Mouse (Mus musculus): ENCODE data around the gene Kalrn.

Gene Kalrn

GRCm38 (mm10) chr16:34430131-34430530, 143.2 kb downstream of the Kalrn start:
- no peak for ATAC-seq (ENCODE audit: low TSS enrichment)

DNA sequence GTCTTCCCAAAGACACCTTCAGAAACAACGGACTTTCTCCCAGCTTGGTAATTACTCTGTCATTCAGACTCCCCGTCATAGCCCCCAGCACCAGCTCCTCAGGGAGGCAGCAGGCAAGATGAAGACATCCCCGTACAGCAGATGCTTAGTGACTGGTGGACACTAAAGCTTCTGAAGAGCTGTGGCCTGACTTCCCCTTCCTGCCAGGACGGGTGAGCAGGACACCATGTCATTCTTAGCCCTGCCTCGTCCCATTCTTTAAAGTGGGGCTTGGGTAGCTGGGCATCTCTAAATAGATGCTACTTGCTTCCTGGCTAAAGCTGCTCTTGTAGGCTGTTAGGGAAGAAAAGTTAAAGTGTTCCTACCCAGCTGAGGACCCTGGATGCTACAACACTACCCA, 145.7 kb downstream of the Kalrn start:
- no peak for ATAC-seq (ENCODE audit: low TSS enrichment)

- peak; percentile 41 for ATAC-seq (ENCODE audit: low TSS enrichment)
Measured at GRCm38 (mm10) chr16:34421473-34421872, 151.9 kb downstream of the Kalrn start.

DNA sequence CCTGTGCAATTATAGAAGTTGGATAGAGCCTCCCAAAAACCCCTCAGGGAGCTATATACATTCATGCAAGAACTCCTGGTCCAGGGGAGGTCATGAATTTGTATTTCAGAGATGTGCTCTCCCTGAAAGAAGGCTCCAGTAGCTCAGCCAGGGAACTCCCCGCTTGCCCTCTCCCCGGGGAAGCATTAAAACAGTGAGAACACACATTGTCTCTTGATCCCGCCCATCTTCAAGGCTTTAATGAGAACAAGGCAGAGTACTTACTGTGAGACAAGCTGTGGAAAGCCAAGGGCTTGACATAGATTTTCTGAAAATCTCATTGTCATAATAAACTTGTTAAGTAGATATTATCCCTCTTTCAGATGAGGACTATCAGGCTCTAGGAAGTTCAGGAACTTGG, 155.4 kb downstream of the Kalrn start:
- no peak for ATAC-seq (ENCODE audit: low TSS enrichment)

GRCm38 (mm10) chr16:34417383-34417782, 155.9 kb downstream of the Kalrn start:
- no peak for ATAC-seq (ENCODE audit: low TSS enrichment)

- ATAC-seq (ENCODE audit: low TSS enrichment), result peak; percentile 80
Measured at GRCm38 (mm10) chr16:34414581-34414980, 158.8 kb downstream of the Kalrn start.

DNA sequence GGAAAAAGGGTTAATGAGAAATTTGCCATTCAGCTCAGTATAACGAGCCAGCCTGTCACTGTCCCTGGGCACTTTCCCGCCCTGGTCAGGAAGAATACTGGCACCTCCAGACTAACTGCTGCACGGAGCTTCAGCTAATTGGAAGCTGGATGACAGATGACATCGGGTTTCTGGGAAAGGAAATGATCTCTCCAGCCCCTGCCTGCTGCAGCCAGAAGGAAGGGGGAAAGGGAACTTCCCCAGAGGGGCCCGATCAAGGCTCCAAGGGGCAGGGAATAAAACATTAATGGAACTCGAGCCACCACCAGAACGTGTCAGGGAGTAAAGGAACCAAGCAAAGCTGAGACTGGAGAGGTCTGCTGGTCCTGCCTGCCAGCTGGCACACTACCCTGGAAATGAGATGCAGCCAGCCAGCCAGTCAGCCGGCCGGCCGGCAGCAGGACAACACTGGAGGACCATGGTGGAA, 159.4 kb downstream of the Kalrn start:
- peak; percentile 38 for ATAC-seq (ENCODE audit: low TSS enrichment)

DNA sequence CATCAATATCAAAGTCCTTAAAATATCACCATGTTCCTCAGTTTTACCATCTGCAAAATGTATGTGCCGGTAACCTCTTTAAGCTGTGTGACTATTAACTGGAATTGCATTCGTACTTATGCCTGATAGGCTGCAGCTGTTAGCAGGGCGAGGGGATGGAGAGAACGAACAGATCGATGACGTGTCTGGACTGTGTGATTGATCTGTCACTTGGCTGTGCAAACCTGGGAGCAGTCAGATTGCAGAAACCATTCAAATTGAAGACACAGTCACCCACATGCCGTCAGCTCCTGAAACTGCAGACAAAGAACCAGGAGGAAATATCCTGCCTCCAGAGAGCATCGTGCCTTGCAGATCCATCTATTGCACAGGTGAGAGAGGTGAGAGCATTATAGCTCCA, 166.3 kb downstream of the Kalrn start:
- no peak for ATAC-seq (ENCODE audit: low TSS enrichment)

DNA sequence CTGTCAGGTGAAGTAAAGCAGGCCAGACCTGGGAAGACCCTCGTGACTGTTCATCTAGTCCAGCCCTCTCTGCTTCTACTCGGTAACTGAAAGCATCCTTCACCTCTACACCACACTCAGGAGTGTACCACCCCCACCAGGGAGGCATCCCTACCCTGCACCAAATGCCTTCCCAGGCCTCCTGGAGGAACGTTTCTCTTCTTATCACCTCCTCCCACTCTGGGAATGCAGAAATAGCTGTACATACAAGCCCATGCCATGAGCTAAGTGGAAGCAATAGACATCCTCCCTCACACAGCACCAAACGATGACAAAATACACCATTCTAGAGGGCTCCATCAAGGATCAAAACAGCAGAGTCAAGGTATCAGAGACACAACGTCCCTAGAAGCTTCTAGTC, 168.2 kb downstream of the Kalrn start:
- ATAC-seq (ENCODE audit: low TSS enrichment), result peak; percentile 86

GRCm38 (mm10) chr16:34401216-34401615, 172.1 kb downstream of the Kalrn start:
- ATAC-seq (ENCODE audit: low TSS enrichment), result no peak

DNA sequence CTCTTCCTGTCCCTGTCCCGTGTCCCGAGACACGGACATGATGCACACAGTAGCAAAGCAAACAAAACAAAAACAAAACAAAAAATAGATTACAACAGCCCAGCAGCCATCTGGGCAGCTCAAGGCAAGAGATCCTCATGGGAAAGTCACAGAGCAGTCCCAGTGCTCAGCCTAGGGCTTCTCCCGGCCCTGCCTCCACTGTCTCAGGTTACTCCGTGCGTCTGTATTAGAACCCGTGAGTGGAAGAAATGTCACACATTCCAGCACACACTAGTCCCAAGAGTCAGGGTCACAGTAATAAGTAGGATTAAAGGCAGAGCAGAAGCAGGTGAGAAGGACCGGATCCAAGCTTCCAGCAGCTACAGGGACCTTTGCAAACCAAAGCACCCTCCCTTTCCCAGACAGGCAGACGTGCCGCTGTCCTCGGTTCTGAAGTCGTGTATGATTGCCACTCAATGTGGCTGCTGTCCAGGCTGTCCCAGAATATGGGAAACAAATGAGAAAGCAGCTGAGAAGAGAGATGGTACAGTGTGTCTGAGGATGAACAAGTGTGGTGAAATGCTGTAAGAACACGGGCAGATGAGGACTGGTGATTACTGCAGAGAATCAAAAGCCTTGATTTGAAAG, 173.1 kb downstream of the Kalrn start:
- ATAC-seq (ENCODE audit: low TSS enrichment), result peak; percentile 33; the same call in 1 of the 2 replicates

DNA sequence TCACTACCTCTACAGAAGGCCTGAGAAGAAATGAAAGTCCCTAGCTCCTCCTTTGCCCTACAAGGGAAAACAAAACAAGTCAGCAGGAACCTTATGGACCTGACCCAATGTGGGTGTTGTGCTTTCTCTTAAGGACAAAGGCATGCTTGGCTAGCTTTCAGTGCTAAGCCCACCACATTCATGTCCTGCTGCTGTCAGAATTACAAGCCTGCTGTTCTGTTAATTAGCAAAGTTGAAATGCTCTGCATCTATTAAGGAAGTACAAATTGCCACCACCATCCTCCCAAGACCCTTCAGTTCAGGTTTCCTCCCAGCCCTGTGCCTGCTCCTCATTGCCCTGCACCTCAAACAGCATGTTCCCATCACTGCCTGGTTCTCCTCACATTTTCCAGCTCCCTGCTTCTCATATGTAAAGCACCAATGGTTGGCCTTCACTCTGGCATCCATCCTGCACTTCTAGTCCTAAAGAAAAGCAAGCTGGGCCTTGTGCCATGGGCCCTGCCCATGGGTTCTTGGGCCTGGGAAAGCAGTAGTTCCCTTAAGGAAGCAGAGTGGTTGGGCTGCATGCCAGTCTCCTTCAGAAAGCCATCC, 178.0 kb downstream of the Kalrn start:
- ATAC-seq (ENCODE audit: low TSS enrichment), result 0 out of 2 replicates have a peak, but pooled peaks have one; percentile 10

DNA sequence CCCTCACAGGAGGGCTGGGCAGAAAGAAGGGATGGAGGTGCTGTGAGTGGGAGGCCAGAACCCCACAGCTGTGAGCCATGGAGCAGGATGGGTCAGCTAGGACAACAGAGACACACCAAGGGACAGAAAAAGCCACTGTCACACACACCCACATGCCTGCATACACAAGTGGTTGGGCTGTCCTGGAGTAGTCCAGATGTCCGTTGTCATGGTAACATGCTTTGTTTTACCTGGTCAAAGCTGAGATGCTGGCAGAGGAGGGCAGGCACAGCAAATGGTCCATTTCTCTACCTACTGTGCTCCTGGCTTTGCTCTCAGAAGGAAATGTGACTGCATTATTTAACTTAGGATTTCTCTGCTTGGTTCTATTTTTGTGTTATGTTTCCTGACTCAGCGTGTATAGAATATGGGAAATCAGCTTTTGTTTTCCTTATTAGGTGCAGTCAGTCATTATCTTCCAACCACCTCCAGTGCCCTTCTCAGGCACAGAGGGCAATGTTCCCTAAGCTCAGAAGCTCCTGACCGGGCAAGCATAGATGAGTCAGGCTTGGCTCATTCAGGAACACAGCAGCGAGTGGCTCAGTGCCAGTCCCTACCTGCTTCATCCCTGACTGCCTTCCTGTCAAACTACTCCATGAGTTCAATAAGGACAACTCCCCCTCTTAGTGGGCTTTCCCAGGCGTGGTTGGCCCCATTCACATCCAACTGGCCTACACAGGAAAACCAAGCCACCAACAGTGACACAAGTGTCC, 183.6 kb downstream of the Kalrn start:
- peak; percentile 31; the same call in 1 of the 2 replicates for ATAC-seq (ENCODE audit: low TSS enrichment)

DNA sequence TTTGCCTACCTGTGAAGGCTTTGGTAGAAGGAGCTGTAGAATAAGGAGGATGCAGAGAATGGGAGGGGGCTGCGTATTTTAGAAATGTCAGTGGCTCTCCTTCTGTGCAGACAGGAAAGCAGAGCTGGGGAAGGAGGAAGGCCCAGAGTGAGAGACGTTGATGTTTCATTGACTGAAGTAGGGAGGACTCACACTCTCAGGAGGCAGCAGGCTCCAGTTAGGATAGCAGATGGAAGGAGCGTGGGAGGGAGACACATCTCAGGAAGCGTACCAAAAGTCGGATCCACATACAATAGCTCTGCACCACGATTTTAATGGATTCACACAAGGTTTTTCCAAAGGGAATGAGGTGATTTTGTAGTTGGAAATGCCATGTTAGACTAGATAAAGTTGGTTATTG, 184.5 kb downstream of the Kalrn start:
- ATAC-seq (ENCODE audit: low TSS enrichment), result peak; percentile 84

DNA sequence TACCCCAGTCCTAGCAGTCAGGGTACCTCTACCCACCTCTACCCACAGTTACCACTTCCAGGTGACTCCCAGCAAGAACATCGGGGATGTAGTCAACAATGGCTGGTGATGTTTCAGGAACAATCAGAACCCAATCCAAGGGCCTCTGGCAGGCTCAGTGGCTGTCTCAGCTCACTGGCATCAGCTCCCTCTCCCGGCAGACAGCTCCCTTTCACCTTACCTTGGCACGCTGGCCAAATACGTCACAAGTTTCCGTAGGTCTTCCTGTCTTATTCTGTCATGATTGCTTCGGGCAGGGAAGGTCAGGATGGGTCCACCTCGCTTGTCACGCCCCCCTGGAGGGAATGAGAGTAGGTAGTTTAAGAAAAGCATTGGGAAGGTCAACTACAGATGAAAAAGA, 188.3 kb downstream of the Kalrn start:
- no peak for ATAC-seq (ENCODE audit: low TSS enrichment)

DNA sequence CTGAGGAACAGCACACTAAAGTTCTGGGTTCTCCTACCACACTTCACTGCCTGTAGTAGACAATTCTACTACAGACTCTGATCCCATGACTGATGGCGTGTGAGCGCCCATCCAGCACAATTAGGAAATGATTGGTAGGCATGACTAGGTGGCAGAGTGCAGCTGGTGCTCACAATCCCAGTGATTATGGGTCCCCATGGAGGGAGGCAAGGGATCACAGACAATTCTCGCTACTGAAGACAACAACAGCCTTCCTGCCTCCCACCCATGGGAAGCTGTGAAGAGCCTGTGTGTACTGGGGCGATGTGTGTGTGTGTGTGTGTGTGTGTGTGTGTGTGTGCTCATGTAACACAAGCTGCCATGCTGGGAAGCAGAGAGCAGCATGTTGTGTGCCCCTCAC, 190.3 kb downstream of the Kalrn start:
- ATAC-seq (ENCODE audit: low TSS enrichment), result no peak

- ATAC-seq (ENCODE audit: low TSS enrichment), result no peak
Measured at GRCm38 (mm10) chr16:34376166-34376857, 197.0 kb downstream of the Kalrn start.

DNA sequence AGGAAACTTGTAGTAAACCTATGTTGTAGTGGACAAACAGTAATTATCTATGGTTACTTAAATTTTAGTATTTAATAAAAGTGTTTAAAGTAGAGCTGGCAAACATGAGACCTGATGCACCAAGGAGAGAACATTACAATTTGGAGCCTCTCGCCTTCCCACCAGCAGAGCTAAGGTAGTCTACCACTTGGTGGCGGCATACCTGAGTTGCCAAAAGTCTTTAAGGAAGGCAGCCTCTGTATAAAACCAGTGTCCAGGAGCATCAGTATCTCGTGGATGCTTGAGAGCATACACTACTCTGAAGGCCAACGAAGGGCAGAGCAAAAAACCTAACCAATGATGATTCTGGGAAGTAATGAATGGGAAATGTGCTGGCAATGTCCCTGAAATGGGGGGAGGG, 199.8 kb downstream of the Kalrn start:
- no peak for ATAC-seq (ENCODE audit: low TSS enrichment)

GRCm38 (mm10) chr16:34372103-34372741, 201.1 kb downstream of the Kalrn start:
- peak; percentile 83 for ATAC-seq (ENCODE audit: low TSS enrichment)

DNA sequence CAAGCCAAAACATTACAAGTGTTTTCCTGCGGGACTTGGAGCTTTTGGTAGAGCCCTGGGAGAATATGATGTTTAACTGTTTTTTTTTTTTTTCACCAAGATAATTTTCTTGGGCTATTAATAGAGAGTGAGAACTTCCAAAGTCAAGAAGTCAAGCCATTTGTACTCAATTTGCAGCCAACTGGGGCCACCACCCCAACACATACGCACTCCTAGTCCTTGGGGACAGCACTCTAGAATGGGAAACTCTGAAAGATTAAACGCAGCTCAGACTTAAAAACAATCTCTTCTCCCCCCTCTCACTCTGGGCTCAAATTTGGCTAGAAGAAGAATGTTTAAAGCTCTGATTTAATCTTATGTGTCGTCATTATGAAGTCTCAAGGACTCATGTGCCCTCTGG, 214.1 kb downstream of the Kalrn start:
- ATAC-seq (ENCODE audit: low TSS enrichment), result no peak

DNA sequence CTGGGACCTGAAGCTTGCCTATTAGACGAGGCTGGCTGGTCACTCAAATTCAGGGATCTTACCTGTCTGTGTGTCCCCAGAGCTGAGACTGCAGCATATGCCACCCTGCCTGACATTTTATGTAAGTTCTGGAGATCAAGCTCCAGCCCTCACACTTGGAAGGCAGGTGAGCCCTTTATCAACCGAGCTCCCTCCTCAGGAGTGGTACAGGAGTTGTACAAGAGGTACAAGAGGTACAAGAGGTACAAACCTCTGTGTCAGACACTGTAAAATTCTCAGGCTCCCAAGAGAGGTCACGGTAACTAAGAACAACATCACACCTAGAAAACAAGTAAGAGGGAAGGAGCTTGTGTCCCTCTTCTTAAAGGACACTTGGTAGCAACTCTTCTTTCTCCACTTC, 217.8 kb downstream of the Kalrn start:
- ATAC-seq (ENCODE audit: low TSS enrichment), result no peak

DNA sequence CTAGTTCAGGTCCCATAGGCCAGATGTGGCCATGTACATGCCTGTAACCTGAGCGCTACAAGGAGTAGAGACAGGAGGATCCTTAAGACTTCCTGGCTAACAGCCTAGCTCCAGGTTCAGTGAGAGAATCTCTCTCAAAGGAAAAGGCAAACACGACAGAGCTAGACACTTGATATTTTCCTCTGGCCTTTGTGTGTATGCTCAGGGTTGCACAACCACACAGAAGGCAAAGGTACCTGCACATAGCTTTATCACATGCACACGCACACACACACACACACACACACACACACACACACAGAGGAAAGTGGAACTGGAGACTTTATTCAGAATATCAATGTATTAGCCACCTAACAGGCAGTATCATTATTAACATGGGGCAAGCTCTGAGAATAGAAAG, 219.3 kb downstream of the Kalrn start:
- ATAC-seq (ENCODE audit: low TSS enrichment), result no peak
